Mouse (Mus musculus): ENCODE measurements around the gene Arl10.

GRCm38 (mm10) chr13:54572621-54573020 lies 2.2 kb upstream of the Arl10 start:
- TF ChIP-seq POLR2A (IDR thresholded peaks at IDR 0.05; ENCODE audit: borderline replicate concordance, control insufficient read depth, low read depth, low read length) (no peak), CTCF (IDR thresholded peaks at IDR 0.05; ENCODE audit: control insufficient read depth, insufficient read depth, low read length) (no peak)

All from bone marrow, adult 2 months (tissue).